ENCODE assay signal across 8 mouse cellular contexts in the genomic region with DNA sequence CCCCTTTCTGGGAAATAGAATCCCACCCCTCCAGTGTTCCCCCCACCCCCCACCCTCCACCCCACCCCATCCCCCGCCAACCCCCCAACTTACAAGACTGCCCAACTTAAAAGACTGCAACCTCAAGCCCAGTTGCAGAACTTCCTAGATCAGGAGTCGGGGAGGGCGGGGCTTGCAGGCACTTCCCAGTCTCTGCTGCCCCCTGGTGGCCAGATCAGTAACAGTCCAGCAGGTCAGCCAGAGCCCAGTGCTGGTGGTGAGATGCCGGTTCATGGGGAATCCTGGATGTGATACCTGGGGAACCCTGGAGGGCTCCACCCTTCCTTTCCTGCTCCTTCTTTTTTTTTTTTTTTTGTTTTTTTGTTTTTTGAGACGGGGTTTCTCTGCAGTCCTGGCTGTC. TPM values are rescaled to one million over a fixed set of nuclear protein-coding genes. Genes with fewer than 3 reads are reported as not detected.
DNase-seq lines count a peak whose midpoint lies in the region; ATAC-seq and TF ChIP-seq lines count a peak whose summit lies in the region.

No protein-coding gene starts in this region.

- H3K4me2 ChIP-seq in hindbrain, embryonic 12.5 days (replicated peaks): no peak overlapping the region

- WGBS in cerebellum, adult 2 months: 1% methylated on average over 5 of the region's 5 CpGs
- 3% methylated on average over 5 of the region's 5 CpGs for WGBS in hindbrain, embryonic 12.5 days

- H3K9ac ChIP-seq in hindbrain, embryonic 12.5 days: no peak overlapping the region

- no peaks in the 10 kb centered on the region for H3K36me3 ChIP-seq in hindbrain, embryonic 12.5 days

- H3K9me3 ChIP-seq in hindbrain, embryonic 12.5 days (replicated peaks): no peaks in the 10 kb centered on the region

- TF ChIP-seq CTCF in cerebellum, adult 2 months (IDR thresholded peaks at IDR 0.05; ENCODE audit: borderline replicate concordance, insufficient read depth, low read depth, low read length): peak; percentile 95

- no peaks in the 10 kb centered on the region for H3K4me1 ChIP-seq in cerebellum, adult 2 months (ENCODE audit: control insufficient read depth, insufficient read depth, low read length)
- H3K4me1 ChIP-seq in hindbrain, embryonic 12.5 days: peaks cover 11% of the 10 kb centered on the region

- no peak overlapping the region for H3K4me3 ChIP-seq in cerebellum, adult 2 months (replicated peaks; ENCODE audit: insufficient read depth, low read depth, low read length)
- no peak overlapping the region for H3K4me3 ChIP-seq in hindbrain, embryonic 12.5 days

- H3K27ac ChIP-seq in cerebellum, adult 2 months (ENCODE audit: insufficient read depth, low read length): no peak overlapping the region
- H3K27ac ChIP-seq in hindbrain, embryonic 12.5 days: no peak overlapping the region

- no peak for TF ChIP-seq POLR2A in cerebellum, adult 2 months (IDR thresholded peaks at IDR 0.05; ENCODE audit: borderline replicate concordance, insufficient read depth, low read length)

- ATAC-seq in hindbrain, embryonic 12.5 days (ENCODE audit: low FRiP score): 0 out of 2 replicates have a peak, but pooled peaks have one; percentile 10

- H3K27me3 ChIP-seq in cerebellum, adult 2 months (ENCODE audit: control insufficient read depth, insufficient read depth, low read length): no peaks in the 10 kb centered on the region
- no peaks in the 10 kb centered on the region for H3K27me3 ChIP-seq in hindbrain, embryonic 12.5 days

- DNase-seq in Muller cell, postnatal 12 days (ENCODE audit: inconsistent ontology term): peak; percentile 77
- DNase-seq in cerebellum, adult 2 months: peak; percentile 81 to 91
- DNase-seq in forelimb bud, embryonic 11.5 days (ENCODE audit: low read depth, low spot score): peak; percentile 89
- DNase-seq in layer of hippocampus, postnatal 14 days (ENCODE audit: low spot score in 2 of 2): peak; percentile 86 to 92
- DNase-seq in lung, postnatal 14 days: peak; percentile 96
- DNase-seq in retina, postnatal 7 days (ENCODE audit: low read depth, low spot score): peak; percentile 79
- DNase-seq in urinary bladder, adult 18-20 months (ENCODE audit: low spot score in 2 of 2): peak; percentile 86 to 87

RNA-seq across cellular contexts. Expression of a gene that starts 23.1 kb away (rescaled TPM):
- polyA plus RNA-seq in cerebellum, adult 2 months (2012; rRNA removed): 2.1 and 2.4 TPM in 2 replicates
- polyA plus RNA-seq in hindbrain, embryonic 12.5 days (2016; fragmentation: Nextera tagmentation; extraction: Ambion mirVana): 2.0 and 2.2 TPM in 2 replicates
- 1 to 10 TPM; 3.2 to 3.9 TPM for total RNA-seq in layer of hippocampus, postnatal 14 days (2021)
